Mouse (Mus musculus) lung, postnatal 0 days (tissue): ENCODE measurements around the gene Tpr. TPM values are rescaled to one million over a fixed set of nuclear protein-coding genes. Genes with fewer than 3 reads are reported as not detected.
A peak's percentile ranks its signal among the peaks of the same experiment; 100 is the strongest.

Experiments used
- ATAC-seq: fragments of 200-750 bp; cut with Nextera tagmentation; 2 replicates; pipeline ENCODE4 v1.8.0; 2017; ENCODE audit warnings: moderate library complexity
- DNase-seq: peaks from one replicate; pipeline ENCODE4 v3.0.0-alpha.2; 2016; ENCODE audit warnings: low spot score
- H3K27ac ChIP-seq: fragments of 300-500 bp; sonication (generic); 2 replicates; pipeline ENCODE4 v1.5.1; 2014; ENCODE audit warnings: antibody characterized with exemption, mild to moderate bottlenecking, low read length, mixed read lengths
- H3K27me3 ChIP-seq: fragments of 300-500 bp; sonication (generic); replicated peaks from 2 replicates; pipeline ENCODE4 v1.6.1; 2014; ENCODE audit warnings: low read length, mixed read lengths; ENCODE audit not compliant: insufficient read depth
- H3K36me3 ChIP-seq: fragments of 300-500 bp; sonication (generic); 2 replicates; pipeline ENCODE4 v1.6.1; 2014; ENCODE audit warnings: low read length, mixed read lengths; ENCODE audit not compliant: insufficient read depth
- H3K4me1 ChIP-seq: fragments of 300-500 bp; sonication (generic); 2 replicates; pipeline ENCODE4 v1.6.1; 2014; ENCODE audit warnings: antibody characterized with exemption, low read depth, low read length, mixed read lengths; ENCODE audit not compliant: insufficient read depth
- H3K4me2 ChIP-seq: fragments of 300-500 bp; sonication (generic); replicated peaks from 2 replicates; pipeline ENCODE4 v1.6.1; 2014; ENCODE audit warnings: low read depth, mild to moderate bottlenecking, low read length, moderate library complexity, mixed read lengths
- H3K4me3 ChIP-seq: fragments of 300-500 bp; sonication (generic); 2 replicates; pipeline ENCODE4 v1.5.1; 2014; ENCODE audit warnings: low read depth, low read length
- H3K9ac ChIP-seq: fragments of 300-500 bp; sonication (generic); replicated peaks from 2 replicates; pipeline ENCODE4 v1.6.1; 2014; ENCODE audit warnings: low read depth, mild to moderate bottlenecking
- H3K9me3 ChIP-seq: fragments of 300-500 bp; sonication (generic); 2 replicates; pipeline ENCODE4 v1.6.1; 2016; ENCODE audit warnings: low read length, mixed read lengths
- CTCF ChIP-seq: IDR thresholded peaks from 2 replicates; pipeline ENCODE4 v1.5.1; 2016; ENCODE audit warnings: antibody characterized with exemption, mild to moderate bottlenecking
- EP300 ChIP-seq: IDR thresholded peaks from 2 replicates; pipeline ENCODE4 v1.6.1; 2016; ENCODE audit warnings: antibody characterized with exemption, mild to moderate bottlenecking, control low read depth
- WGBS: fragments of 180-500 bp; shearing (Covaris S2); extraction: QIAGEN DNeasy Blood & Tissue Kit; methylation state at CpG from one replicate; pipeline ENCODE4 v1.1.7; 2014; 5-methylcytosine and 5-hydroxymethylcytosine counted together
- polyA plus RNA-seq: library from polyadenylated mRNA; unstranded; fragments of >200 nt; fragmentation: Nextera tagmentation; extraction: Ambion mirVana; gene quantifications from 2 replicates; pipeline ENCODE4 v1.2.1, GENCODE M21; 2015

Tpr gene
- polyA plus RNA-seq, 1 experiment from 2014 or later = 124 TPM

GRCm38 (mm10) chr1:150441731-150442130 is 49.1 kb downstream of the Tpr start:
- Histone ChIP-seq H3K36me3 (peaks cover 58% of the 10 kb centered on the region), H3K9me3 (no peaks in the 10 kb centered on the region), H3K4me3 (no peak overlapping the region), H3K9ac (no peak overlapping the region), H3K4me1 (no peaks in the 10 kb centered on the region), H3K27me3 (no peaks in the 10 kb centered on the region), H3K4me2 (no peak overlapping the region), H3K27ac (no peak overlapping the region)
- no peak for TF ChIP-seq EP300
- peak; percentile 26; the same call in 1 of the 2 replicates for TF ChIP-seq CTCF
- 77% methylated on average over 4 of the region's 4 CpGs for WGBS
- ATAC-seq (no peak), DNase-seq (no peak)

- TF ChIP-seq EP300 (no peak), CTCF (no peak)
- Histone ChIP-seq H3K36me3 (no peaks in the 10 kb centered on the region), H3K27me3 (no peaks in the 10 kb centered on the region), H3K4me3 (no peak overlapping the region), H3K4me2 (no peak overlapping the region), H3K4me1 (0 out of 2 replicates have a peak, but pooled peaks cover 3% of the 10 kb centered on the region), H3K27ac (no peak overlapping the region), H3K9ac (no peak overlapping the region), H3K9me3 (no peaks in the 10 kb centered on the region)
- WGBS = 49% methylated on average over 5 of the region's 5 CpGs
- no peak for DNase-seq
- ATAC-seq = no peak
Measured at GRCm38 (mm10) chr1:150458977-150459376, 66.3 kb downstream of the Tpr start.

- H3K4me2 ChIP-seq = no peak overlapping the region
- no peak overlapping the region for H3K4me3 ChIP-seq
- H3K9me3 ChIP-seq = no peaks in the 10 kb centered on the region
- no peaks in the 10 kb centered on the region for H3K27me3 ChIP-seq
- H3K27ac ChIP-seq = no peak overlapping the region
- TF ChIP-seq EP300 = no peak
- TF ChIP-seq CTCF = no peak
- H3K9ac ChIP-seq = no peak overlapping the region
- H3K4me1 ChIP-seq = 0 out of 2 replicates have a peak, but pooled peaks cover 3% of the 10 kb centered on the region
- DNase-seq = no peak
- WGBS = 48% methylated on average over 3 of the region's 3 CpGs
- H3K36me3 ChIP-seq = no peaks in the 10 kb centered on the region
- ATAC-seq = no peak
Measured at GRCm38 (mm10) chr1:150459599-150459998, 67.0 kb downstream of the Tpr start.

GRCm38 (mm10) chr1:150460595-150460994 is 68.0 kb downstream of the Tpr start:
- Histone ChIP-seq H3K36me3 (no peaks in the 10 kb centered on the region), H3K27ac (no peak overlapping the region), H3K9me3 (no peaks in the 10 kb centered on the region), H3K27me3 (no peaks in the 10 kb centered on the region), H3K4me3 (no peak overlapping the region), H3K4me1 (0 out of 2 replicates have a peak, but pooled peaks cover 3% of the 10 kb centered on the region), H3K4me2 (no peak overlapping the region), H3K9ac (no peak overlapping the region)
- TF ChIP-seq EP300 = peak; percentile 36; the same call in 1 of the 2 replicates
- no peak for TF ChIP-seq CTCF
- ATAC-seq = peak; percentile 68
- WGBS = 29% methylated on average over 7 of the region's 7 CpGs
- DNase-seq = peak; percentile 29

- ATAC-seq (peak; percentile 76), DNase-seq (peak; percentile 61)
- TF ChIP-seq EP300 (peak; percentile 84), CTCF (no peak)
- 42% methylated on average over 5 of the region's 5 CpGs for WGBS
- Histone ChIP-seq H3K9me3 (no peaks in the 10 kb centered on the region), H3K27me3 (no peaks in the 10 kb centered on the region), H3K4me3 (no peak overlapping the region), H3K27ac (no peak overlapping the region), H3K9ac (no peak overlapping the region), H3K4me2 (no peak overlapping the region), H3K36me3 (no peaks in the 10 kb centered on the region), H3K4me1 (0 out of 2 replicates have a peak, but pooled peaks cover 3% of the 10 kb centered on the region)
Measured at GRCm38 (mm10) chr1:150463068-150463467, 70.4 kb downstream of the Tpr start.

- Histone ChIP-seq H3K4me3 (no peak overlapping the region), H3K4me2 (no peak overlapping the region), H3K27ac (no peak overlapping the region), H3K27me3 (no peaks in the 10 kb centered on the region), H3K9me3 (no peaks in the 10 kb centered on the region), H3K4me1 (0 out of 2 replicates have a peak, but pooled peaks cover 3% of the 10 kb centered on the region), H3K36me3 (no peaks in the 10 kb centered on the region), H3K9ac (no peak overlapping the region)
- ATAC-seq (no peak), DNase-seq (no peak)
- WGBS = 80% methylated on average over 4 of the region's 4 CpGs
- TF ChIP-seq CTCF (no peak), EP300 (no peak)
Measured at GRCm38 (mm10) chr1:150463691-150464090, 71.1 kb downstream of the Tpr start.

GRCm38 (mm10) chr1:150465364-150465763 is 72.7 kb downstream of the Tpr start:
- no peaks in the 10 kb centered on the region for H3K27me3 ChIP-seq
- H3K36me3 ChIP-seq = no peaks in the 10 kb centered on the region
- no peak overlapping the region for H3K4me2 ChIP-seq
- ATAC-seq (no peak), DNase-seq (no peak)
- no peaks in the 10 kb centered on the region for H3K9me3 ChIP-seq
- no peak overlapping the region for H3K9ac ChIP-seq
- H3K27ac ChIP-seq = no peak overlapping the region
- WGBS = 76% methylated on average over 10 of the region's 10 CpGs
- H3K4me1 ChIP-seq = 0 out of 2 replicates have a peak, but pooled peaks cover 3% of the 10 kb centered on the region
- TF ChIP-seq EP300 = no peak
- no peak for TF ChIP-seq CTCF
- no peak overlapping the region for H3K4me3 ChIP-seq
